Mouse (Mus musculus): ENCODE data around the gene Cmtr1.

DNA sequence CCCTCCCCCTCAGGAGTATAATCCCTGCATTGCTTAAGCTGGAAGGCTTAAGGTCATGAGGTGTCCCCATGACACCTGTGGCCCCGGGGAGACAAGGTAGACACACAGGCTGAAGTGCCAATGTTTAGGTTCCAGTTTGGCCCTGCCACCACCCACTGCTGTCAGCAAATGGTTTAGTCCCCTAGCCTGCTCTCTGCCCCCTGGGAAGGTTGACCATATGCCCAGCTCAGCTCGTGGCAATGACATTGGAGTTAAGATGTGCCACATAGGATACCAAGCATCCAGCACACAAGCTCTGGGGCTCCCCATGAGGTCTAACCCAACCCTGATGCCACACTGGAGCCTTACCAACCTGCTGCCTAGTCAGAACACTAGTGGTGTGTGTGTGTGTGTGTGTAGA is 72.1 kb downstream of the Cmtr1 start:
- TF ChIP-seq SIN3A (IDR thresholded peaks at IDR 0.05; ENCODE audit: low read length) (no peak), ZNF384 (IDR thresholded peaks at IDR 0.05; ENCODE audit: low read depth, low read length) (no peak), CTCF (conservative IDR thresholded peaks at IDR 0.05 in 1 of 2, IDR thresholded peaks at IDR 0.05 in 1 of 2; ENCODE audit: low read depth in 2 of 2, low read length in 2 of 2) (no peak)
